Mouse (Mus musculus): ENCODE results near the gene Gm20498.
A peak's percentile ranks its signal among the peaks of the same experiment; 100 is the strongest.

Gene Gm20498

GRCm38 (mm10) chr12:81331937-81332874, 200.5 kb downstream of the Gm20498 start:
- DNase-seq = peak; percentile 12 to 37

GRCm38 (mm10) chr12:81331046-81331638, 201.6 kb downstream of the Gm20498 start:
- DNase-seq = no peak

DNA sequence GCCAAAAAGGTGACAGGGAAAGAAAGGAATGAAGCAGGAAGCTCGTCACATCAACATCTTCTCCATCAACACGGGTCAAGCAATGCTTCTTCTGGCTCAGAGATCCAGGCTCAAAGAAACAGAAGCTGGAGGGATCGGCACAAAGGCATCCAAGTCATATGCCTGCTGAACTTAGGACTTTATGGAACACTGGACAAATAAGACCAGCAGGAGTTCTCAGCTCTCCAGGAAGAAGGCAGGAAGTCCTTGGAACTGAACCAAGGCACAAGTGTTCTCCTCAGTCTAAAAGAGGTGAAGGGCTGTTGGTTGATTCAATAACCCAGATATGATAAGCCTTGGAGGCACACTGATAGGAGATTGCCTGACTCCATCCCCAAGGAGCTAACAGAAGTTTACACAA, 207.7 kb downstream of the Gm20498 start:
- no peak for DNase-seq

GRCm38 (mm10) chr12:81324116-81324515, 208.6 kb downstream of the Gm20498 start:
- no peak for DNase-seq

- no peak for DNase-seq
Measured at GRCm38 (mm10) chr12:81321021-81321420, 211.7 kb downstream of the Gm20498 start.

GRCm38 (mm10) chr12:81317811-81318210, 214.9 kb downstream of the Gm20498 start:
- DNase-seq = no peak

DNA sequence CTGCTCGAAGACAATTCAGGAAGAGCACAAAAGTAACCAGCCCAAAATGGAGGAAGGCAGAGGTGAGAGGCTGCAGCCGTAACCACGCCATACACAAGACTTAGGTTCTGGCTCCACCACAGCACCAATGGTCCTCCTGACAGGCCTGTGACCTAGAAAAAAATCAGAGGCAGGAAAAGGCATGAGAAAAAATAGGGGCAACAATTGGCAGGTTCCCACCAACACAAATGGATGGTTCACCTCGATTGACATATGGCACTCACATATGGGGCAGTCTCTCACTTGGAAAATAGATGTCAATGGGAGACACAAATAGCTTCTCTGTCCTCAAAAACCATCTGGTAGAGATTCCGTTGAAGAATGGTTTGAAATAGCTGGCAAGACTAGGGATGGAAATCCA, 216.8 kb downstream of the Gm20498 start:
- no peak for DNase-seq
